Mouse (Mus musculus): Measurements from ENCODE around the gene Prss50.

Gene Prss50

DNA sequence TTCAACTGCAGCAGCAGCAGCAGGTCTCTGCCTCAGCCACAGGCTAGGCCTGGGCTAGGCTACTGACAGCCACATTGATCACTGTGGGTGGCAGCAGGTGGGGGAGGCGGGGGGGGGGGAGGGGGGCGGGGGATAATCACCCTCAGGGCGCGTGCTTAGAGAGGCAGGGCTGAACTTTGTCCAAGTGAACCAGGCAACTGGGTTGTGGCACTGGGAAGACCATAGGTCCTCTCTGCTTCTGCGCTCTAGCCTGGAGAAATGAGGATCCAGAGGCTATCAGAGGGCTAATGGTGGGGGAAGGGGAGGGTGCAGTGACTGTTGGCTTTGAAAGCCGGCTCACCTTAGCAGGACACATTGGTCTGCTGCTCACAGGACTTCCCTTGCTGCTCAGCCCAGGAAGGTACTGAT lies 17.5 kb downstream of the Prss50 start:
- no peak for DNase-seq

DNA sequence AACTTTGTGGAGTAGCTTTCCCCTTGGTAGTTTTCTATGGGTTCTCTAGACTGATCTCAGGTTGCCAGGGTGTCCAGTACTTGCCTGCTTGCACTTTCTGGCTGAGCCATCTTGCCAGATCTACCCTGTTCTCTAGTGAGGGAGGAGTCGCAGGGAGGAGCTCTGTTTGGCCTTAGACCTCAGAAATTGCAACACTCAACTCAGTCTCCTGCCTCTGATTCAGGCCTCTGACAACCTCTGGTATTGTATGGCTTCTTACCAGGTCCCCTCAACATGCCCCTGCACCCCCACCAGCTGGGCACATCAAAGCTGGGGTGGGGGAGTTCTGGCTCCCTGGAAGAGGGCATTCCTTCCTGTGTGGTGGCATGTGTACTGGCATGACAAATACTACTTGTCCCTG lies 19.6 kb downstream of the Prss50 start:
- no peak for DNase-seq

DNA sequence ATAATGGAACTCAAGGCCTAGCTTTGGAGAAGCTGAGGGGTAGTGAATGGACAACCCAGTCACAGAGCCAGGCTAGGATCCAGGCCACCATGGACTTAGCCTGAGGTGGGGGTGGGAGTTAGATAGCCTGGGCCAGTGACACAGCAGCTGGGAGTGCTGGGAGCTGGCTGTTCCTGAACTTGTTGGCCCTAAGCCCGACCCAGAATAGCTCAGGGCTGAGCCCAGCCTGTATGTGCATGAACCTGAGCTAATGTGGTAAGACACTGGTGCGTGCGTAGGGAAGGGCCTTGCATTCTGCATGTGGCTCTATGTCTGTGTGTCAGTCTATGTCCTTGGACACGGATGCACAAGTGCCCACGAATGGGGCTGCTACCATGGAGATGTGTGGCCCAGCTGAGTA lies 20.1 kb downstream of the Prss50 start:
- DNase-seq = no peak

DNA sequence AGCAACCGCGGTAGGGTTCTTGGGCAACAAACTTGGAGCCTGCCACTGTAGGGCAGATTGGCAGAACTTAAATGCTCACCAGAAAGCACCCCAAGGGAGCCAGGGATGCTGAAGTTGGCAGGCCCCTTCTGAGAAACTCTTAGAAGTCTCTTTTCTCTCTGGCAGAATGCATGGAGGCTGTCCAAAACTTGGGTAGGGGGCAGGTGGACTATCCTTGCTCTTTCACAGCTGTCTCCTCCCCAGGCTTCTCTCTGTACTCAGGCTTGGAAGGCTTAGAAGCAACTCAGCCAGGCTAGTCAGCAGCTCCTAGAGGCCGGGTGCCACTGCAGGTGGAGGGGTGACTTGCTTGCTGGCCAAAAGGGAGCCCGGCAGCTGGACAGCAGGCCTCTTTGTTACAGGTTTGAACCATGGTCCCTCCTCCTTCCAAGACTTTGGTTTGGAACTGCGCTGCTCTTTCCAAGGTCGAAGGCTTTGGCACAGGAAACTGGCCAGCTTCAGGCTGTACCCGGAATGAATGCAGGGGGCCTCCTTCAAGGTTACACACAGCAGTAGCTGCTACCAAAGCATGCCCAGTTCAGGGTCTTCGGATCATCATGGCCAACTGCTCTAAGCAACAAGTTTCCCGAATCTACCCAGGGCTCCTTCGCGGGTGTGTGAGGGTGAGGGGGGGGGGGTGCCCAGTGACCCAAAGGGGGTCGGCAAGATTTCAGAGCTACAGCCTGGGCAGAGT lies 21.6 kb downstream of the Prss50 start, which contains the start of gene Als2cl:
Gene Als2cl, plus strand, starts transcription at position 680 of the 730 bp plus-strand sequence.
- DNase-seq = no peak

DNA sequence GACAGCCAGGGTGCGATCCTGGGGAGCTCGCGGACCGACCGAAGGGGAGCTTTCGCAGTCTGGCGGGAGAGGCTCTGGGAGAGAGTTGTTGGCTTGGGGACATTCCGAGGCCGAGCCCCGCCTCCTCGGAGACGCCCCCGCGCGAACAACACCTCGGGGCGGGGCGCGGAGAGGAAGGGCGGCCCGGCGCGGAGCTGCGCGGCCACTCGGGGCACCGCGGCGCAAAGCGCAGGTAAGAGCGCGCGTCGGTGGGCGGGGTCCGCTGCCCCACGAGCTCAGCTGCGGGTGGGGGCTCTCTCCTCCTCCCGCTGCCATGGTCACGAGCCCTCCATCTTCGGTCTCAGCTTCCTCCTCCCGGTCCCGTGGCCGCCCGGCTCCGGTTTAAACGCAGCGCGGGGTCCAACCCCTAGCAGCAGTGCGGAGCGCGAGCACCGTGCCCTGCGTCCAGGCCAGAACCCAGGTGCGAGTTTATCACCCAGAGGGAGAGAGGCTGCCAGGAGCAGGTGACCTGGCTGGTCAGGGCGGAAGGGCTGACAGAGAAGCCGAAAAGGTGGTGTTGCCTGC lies 22.3 kb downstream of the Prss50 start, which contains the start of gene Tmie:
Gene Tmie, minus strand, starts transcription at position 116 of the 564 bp plus-strand sequence.
- peak; percentile 41 for DNase-seq

DNA sequence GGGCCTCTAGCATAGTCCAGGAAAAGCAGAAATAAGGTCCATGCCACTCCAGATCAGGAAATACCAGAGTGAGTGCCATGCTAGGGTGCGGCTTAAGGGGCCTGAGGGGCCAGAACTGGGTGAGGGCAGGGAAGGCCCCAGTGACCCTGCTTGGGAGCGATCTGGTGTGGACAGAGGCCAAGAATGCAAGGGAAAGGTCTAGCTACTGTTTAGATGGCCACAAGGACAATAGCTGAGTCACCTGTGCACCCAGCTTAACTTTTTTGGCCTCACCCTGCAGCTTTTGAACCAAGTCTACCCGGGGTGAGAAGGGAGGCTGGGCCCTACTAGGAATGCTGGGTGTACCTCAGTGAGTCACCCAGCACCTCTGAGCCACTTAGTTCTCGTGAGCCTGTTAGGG lies 23.0 kb downstream of the Prss50 start:
- no peak for DNase-seq

DNA sequence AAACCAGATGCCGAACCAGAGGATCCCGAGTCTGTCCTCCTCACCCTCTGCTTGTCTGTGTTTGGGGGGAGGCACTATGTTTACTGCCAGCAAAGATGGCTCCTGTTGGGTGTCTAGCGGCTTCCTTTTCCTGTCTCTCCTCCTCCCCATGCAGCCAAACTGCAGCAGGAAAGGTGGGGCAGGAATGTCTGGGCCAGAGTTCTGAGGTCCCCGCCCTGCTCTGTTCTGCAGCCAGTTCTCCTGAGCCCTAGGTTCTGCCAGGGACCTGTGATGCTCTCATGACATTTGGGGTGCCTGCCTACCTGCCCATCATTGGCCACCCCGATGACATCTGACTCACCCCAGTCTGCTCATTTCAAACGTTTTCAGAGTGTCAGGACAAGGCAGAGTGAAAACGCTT lies 24.2 kb downstream of the Prss50 start:
- DNase-seq = no peak

DNA sequence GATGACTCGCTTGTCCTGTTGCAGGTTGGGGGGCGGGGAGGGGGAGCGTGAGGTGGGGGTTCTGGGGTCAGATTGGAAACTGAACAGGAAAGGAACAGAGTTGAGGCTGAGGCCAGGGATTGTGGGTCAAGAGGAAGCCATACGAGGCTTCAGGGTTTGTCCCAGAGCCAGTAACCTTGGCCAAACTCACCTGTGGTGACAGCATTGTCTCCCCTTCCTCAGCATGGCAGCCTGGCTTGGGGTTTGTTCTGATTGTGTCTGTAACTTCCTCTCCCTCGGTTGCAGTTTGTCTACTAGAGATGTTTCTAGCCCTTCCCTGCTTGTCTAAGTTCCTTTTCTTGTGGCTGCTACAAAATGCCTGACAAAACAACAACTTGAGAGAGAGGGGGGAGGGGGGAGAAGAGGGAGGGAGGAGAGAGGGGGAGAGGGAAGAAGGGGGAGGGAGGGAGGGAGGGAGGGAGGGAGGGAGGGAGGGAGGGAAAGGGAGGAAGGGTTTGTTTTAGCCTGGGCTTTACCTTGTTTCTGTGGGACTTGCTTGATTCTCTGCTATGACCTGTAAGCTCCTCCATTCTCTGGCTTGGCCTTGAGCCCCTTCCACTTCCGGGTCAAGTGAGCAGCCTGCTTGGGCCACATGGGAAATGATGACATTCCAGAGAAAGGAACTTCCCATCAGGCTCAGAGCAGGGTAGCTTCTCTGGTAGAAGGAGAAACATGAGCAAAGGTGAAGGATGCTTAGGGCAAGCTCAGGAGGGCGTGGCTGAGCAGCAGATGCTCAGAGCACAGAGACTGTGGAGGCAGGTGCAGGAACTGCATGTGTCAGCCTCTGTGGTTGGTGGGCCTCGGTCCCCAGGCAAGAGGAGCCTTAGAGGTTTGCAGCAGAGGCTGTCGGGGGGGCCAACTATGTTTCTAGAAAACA lies 29.9 kb downstream of the Prss50 start:
- DNase-seq = no peak

DNA sequence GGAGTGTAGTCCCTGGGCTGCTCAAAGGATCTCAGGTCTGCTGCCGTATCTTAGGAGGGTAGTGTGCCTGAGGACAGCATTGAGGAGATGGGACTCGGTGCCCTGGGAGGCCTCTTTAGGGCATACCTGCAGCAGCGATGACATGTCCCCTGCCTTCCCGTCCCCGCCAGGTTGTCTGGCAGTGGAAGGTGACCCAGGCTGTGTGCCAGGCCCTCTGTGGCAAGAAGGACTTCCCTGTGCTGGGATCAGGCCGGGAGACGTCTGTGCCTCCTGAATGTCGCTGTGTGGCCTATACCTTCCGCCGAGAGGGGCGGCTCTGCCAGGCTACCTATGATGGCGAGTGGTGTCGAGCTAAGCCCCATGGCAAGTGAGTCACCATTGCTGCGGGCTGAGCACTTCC lies 31.2 kb downstream of the Prss50 start:
- DNase-seq = no peak

DNA sequence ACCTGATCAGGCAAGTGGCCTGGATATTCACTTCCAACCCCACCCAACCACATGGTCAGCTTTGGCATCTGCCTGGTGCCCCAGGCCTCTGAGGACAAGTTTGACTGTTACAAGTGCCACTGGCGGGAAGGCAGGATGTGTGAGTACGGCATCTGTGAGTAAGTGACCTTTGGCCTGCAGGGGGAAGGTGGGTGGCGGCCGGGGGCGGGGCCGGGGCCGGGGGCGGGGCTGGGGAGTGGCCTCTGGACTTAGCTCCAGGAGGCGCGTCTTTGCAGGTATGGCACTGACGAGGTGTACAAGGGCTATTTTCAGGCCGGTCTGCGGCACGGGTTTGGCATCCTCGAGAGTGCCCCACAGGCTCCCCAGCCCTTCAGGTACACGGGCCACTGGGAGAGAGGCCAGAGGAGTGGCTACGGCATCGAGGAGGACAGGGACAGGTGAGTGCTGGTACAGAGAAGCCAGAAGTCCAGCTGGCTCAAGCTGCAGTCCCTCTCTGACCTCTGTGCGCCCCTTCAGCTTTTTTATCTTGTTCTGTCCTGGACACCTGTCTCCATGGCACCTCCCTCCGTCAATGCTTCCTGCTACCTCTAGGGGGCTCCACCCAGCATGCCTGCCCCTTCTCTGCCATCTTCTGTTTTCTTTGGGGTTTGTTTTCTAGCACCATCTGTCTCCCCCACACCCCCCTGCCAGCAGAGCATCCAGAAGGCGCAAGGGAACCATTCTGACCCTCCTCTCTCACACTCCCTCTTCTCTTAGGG lies 32.4 kb downstream of the Prss50 start:
- DNase-seq = no peak

DNA sequence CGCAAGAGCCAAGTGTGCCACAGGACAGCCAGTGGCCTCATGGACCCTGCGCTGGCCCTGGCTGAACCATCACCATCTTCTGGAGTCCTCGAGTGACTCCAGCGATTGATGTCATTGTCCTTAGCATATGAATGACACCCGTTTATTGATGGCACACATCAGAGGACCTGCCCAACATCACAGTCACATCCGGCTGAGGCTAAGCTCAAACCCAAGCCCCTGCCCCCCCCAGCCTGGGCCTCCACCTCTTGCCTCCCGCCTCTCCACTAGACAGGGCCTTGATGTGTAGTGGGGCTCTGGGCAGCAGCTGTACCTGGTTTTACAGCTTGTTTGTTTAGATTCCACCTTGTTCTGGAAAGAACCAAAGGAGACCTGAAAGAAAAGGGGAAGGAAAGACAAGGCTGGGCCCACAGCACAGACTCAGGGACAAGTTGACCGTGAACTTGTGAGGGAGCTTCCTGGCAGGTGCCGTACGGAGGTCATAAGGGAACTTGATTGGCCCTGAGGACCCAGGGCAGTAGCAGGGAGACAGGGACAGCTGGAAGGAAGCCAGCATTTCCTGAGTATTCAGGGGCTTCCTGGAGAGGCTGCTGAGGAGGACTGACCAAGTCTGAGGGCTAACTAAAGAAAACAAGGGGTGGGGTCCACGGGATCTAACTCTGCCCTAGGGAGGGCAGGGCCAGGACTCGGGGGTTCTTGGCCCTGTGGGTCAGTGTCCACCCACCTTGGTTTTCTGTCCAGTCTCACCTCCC lies 33.5 kb downstream of the Prss50 start:
- no peak for DNase-seq

DNA sequence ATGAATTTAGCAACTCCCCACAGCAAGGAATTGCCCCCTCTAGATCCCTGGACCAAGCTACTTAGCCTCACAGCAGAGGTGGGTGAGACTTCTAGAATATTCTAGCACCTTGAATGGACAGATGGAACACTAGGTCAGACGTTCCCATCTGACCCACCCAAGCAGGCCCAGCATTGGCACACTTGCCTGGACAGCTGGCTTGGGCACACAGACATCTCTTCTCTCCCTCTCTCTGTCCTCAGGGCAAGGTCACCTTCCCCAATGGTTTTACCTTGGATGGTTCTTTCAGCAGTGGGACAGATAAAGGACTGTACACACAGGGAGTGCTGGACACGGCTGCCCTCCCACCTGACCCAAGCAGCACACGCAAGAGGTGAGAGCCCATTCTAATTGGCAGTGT lies 34.8 kb downstream of the Prss50 start:
- no peak for DNase-seq

DNA sequence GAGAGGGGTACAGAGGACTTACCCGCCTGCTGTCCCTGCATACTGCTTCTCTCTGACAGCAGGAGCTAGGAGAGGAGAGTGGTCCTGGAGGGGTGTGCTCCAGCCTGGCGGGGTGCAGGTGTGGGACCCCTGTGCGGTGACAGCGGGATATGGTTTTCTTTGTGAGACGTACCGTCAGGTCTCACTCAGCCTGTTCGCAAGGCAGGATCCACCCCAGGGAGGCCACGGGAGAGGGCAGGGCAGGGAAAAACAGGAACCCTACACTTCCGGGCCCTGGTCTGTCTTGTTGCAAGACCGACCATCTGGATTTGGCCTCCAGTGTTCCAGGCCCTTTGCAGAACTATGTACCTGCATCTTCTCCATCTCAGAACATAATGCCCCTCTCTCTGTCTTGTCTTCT lies 35.7 kb downstream of the Prss50 start:
- DNase-seq = no peak

DNA sequence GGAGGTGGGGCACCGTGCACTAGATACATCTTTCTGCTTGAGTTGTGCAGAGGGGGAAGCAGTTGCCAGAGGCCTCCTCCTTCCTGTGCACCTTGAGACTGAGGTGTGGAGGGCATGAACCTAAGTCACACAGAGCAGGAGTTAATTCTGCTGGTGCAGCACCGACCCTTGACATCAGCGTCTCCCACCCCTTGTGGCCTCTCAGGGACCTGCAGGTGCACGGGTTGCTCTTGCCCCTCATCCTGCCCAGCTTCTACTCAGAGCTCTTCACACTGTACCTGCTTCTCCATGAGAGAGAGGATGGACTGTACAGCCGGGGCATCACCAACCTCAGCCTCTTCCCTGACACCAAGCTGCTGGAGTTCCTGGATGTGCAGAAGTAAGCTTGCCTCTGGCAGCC lies 37.7 kb downstream of the Prss50 start:
- no peak for DNase-seq

DNA sequence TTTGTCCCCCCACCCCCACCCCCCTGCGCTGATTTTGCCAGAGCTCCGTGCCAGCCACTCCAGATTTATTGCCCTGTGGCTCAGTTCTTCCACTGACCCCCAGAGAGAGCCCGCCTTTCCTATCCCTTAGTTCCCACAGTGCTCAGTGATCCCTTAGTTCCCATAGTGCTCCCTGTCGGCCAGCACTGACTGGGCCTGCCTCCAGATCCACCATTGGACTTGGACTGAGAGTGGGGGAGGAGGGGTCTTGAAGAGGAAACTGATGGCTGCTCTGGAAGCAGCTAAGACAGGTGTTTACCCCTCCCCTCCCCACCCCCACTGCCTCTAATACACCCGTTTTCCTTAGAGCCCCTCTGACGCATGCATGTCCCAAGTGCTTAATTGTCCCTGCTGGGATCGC lies 38.2 kb downstream of the Prss50 start:
- DNase-seq = no peak

DNA sequence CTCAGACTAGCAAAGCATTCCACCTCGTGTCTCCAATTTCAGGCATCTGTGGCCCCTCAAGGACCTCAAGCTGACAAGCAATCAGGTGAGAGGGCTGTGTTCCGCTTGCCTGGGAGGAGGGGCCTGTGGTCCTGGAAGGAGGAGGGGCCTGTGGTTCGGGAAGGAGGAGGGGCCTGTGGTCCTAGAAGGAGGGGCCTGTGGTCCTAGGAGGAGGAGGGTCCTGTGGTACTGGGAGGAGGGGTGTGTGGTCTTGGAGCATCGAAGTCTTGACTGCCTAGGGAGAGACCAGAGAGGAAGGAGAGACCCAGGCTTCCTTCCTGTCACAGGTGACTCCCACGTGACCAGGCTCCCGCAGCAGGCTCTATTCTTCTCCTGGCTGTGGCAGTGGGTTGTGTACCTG lies 38.8 kb downstream of the Prss50 start:
- DNase-seq = no peak

DNA sequence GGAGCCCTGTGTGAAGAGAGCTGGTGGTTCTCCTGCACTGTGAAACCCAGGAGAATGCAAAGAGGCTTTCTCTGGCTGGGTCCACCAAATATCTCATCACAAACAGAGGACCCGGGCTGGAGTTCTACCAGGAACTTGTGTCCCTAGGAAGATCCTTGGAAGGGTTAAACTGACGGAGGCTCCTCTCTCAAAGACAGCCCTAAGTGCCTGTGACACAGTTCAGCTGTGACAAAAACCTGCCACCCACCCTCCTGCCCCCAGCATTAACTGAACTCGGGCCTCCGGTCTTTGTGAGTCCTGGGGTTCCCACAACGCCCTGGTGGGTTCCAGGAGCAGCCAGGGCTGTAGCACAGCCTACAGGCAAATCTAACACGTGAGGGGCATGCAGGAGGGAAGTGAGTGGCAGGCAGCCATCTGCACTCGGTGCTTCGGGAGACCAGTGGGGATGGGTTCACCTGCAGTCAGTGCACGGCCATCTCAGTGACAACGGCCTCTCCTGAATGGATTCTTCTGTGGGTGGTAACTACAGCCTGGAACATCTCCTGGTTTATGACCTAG lies 41.8 kb downstream of the Prss50 start:
- DNase-seq = no peak

DNA sequence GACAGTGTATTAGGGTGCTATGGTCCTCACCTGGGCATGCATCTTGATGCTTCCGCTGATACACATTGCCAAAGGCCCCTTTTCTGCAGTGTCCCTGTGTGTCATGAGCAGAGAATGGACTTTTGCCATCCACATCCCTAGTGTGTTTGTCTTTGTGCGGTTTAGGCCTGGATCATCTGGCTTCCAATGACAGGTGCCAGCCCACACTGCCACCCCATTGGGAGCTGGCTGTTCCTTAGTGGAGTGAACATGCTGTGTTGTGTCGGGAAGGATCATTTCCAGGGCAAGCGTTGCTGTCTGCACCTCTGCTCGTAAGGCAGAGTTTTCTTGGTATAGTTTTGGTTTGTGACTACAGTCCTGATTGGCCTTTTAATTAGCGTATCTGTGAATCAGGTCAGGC lies 43.4 kb downstream of the Prss50 start:
- DNase-seq = no peak

DNA sequence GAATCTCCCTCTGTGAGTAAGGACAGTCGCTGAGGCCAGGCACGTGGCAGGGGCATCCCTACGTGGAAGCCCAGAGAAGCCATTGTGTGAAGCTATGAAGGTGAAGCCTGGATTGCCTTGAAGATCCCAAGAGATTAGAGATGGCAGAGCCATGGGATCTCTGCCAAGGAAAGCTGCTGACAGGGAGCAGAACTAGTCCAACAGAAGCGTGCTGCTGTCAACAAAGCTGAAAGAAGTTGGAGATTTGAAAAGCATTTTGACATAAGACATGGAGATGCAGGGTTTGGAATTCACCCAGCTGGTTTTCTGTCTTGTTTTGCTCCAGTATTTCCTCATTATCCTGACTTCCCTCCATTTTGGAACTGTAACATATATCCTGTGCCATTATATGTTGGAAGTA lies 44.5 kb downstream of the Prss50 start:
- DNase-seq = no peak

DNA sequence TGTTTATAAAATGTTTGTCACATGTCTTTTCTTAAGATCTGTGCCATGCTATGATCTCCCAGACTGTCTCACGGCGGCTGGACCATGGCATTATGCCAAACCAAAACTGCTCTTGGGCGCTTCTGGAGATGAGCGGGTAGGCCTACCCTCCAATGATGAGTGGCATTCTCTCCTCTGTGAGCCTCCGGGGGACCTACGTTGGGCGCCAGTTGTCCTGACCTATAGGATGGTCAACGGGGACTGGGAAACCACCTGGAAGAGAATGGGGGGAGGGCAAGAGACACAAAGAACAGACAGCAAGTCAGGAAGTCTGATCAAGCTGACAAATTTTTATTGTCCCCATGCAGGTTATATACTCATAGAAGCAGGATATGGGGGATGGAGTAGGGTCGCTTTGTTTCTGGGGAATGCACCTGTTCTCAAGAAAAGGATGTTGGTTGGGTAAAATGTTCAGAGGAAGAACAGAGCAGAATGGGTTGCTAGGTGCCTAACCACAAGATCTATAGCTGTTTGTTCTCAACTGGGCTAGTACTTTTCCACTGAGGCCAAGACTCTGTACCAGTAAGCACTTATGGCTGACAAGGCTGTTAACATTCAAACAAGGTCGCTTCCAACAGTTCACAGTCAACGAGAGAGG lies 49.6 kb downstream of the Prss50 start:
- no peak for DNase-seq

DNA sequence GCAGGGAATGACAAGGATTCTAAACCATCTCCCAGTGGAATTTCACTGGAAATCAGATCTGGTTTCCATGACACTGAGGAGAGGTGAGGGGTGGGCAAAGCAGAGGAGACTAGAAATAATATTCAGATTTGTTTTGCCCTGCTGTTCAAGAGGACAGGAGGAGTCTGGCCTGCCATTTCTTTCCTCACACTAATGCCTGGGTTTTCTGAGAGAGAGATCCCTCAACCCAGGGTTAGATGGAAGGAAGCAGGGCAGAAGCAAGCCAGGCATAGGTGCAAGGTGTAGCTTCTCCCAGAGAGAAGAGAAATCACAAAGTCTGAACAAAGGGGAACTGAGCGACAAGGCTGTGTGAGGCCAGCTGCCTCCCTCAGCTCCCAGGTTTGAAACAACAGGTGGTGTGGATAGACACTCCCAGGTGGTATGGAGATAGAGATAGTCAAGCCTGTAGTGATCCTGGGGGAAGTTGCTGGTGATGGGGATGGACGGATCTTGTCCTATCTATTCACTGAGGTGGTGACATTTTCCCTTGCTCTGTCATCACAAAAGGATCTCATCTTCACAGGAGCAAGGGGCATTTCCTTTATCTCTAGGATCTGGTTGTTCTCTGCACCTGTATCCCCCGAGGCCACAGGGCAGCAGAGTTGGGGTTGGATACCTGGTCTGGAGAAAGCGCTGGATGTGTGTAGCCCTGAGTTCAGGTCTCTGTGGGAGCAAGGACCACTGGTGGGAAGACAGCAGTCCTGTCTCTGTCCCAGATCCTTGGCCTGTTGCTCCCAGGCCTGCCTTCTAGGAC lies 50.3 kb downstream of the Prss50 start:
- DNase-seq = no peak

Data from right cerebral cortex, postnatal 4 days (tissue).